In the genomic region with DNA sequence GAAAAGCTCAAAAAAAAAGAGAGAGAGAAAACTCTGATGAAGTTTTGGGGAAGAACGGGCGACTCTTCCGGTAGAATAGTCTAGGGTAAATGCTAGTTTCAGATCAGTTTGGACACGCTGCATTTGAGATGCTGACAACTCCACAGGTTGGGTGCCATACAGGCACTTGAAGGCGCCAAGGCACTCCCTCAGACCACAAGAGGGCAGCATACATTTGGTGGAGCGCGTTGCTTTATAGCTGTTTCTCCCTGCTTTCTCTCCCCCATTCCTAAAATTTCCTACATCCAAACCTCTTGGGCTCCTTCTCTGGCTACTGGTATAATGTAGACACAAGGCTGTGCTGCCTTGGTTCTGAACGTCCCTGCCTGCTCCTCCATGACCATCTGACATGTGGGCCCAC, we compare ENCODE assay signal across 9 mouse cellular contexts. TPM values are rescaled to one million over a fixed set of nuclear protein-coding genes. Genes with fewer than 3 reads are reported as not detected.
DNase-seq lines count a peak whose midpoint lies in the region; ATAC-seq and TF ChIP-seq lines count a peak whose summit lies in the region.
"Had no signal": no experiment of that assay in that cellular context is flagged by ENCODE, and none has a peak within 500 bp of the region (broad histone marks: within the 10 kb centered on the region; RNA-seq: fewer than 3 reads in every experiment).

No protein-coding gene starts in this region.

- H3K4me1 ChIP-seq in ES-Bruce4 (ENCODE audit: control insufficient read depth, insufficient read depth, low read length): no peaks in the 10 kb centered on the region
- peaks cover 3% of the 10 kb centered on the region; the same call in 1 of the 2 replicates for H3K4me1 ChIP-seq in bone marrow, adult 2 months (ENCODE audit: control insufficient read depth, insufficient read depth, low read length)
- H3K4me1 ChIP-seq in embryonic facial prominence, embryonic 15.5 days: peaks cover 45% of the 10 kb centered on the region
- H3K4me1 ChIP-seq in heart, postnatal 0 days (ENCODE audit: control insufficient read depth, insufficient read depth): peaks cover 18% of the 10 kb centered on the region
- peaks cover 17% of the 10 kb centered on the region for H3K4me1 ChIP-seq in liver, embryonic 16.5 days (ENCODE audit: control insufficient read depth, low read depth, low read length)
- peaks cover 33% of the 10 kb centered on the region for H3K4me1 ChIP-seq in neural tube, embryonic 12.5 days

- no peak for ATAC-seq in embryonic facial prominence, embryonic 15.5 days (ENCODE audit: insufficient number of reproducible peaks, low FRiP score, low TSS enrichment, low read depth)
- 0 out of 2 replicates have a peak, but pooled peaks have one; percentile 16 for ATAC-seq in heart, postnatal 0 days (ENCODE audit: insufficient read depth, low read depth)
- no peak for ATAC-seq in liver, embryonic 16.5 days (ENCODE audit: low read depth)
- no peak for ATAC-seq in neural tube, embryonic 12.5 days (ENCODE audit: low FRiP score, low read depth)

- H3K27ac ChIP-seq in ES-Bruce4 (ENCODE audit: insufficient read depth, low read length): no peak overlapping the region
- H3K27ac ChIP-seq in bone marrow, adult 2 months (ENCODE audit: control insufficient read depth, insufficient read depth, low read depth, low read length, poor library complexity): no peak overlapping the region
- H3K27ac ChIP-seq in embryonic facial prominence, embryonic 15.5 days (replicated peaks): no peak overlapping the region
- no peak overlapping the region for H3K27ac ChIP-seq in heart, postnatal 0 days (ENCODE audit: low read depth)
- H3K27ac ChIP-seq in liver, embryonic 16.5 days (ENCODE audit: low read length): no peak overlapping the region
- H3K27ac ChIP-seq in neural tube, embryonic 12.5 days: no peak overlapping the region

- peaks cover 7% of the 10 kb centered on the region; the same call in 1 of the 2 replicates for H3K36me3 ChIP-seq in ES-Bruce4 (ENCODE audit: control insufficient read depth, insufficient read depth, low read length, poor library complexity, severe bottlenecking)
- H3K36me3 ChIP-seq in embryonic facial prominence, embryonic 15.5 days: peaks cover 29% of the 10 kb centered on the region
- peaks cover 38% of the 10 kb centered on the region for H3K36me3 ChIP-seq in heart, postnatal 0 days (replicated peaks; ENCODE audit: control insufficient read depth, insufficient read depth, low read length)
- H3K36me3 ChIP-seq in liver, embryonic 16.5 days (ENCODE audit: control insufficient read depth, insufficient read depth): peaks cover 8% of the 10 kb centered on the region
- H3K36me3 ChIP-seq in neural tube, embryonic 12.5 days: peaks cover 44% of the 10 kb centered on the region

- no peak for TF ChIP-seq POLR2A in ES-Bruce4 (IDR thresholded peaks at IDR 0.05; ENCODE audit: insufficient read depth, low read length)
- TF ChIP-seq POLR2A in bone marrow, adult 2 months (IDR thresholded peaks at IDR 0.05; ENCODE audit: borderline replicate concordance, control insufficient read depth, low read depth, low read length): no peak

- H3K9ac ChIP-seq in ES-Bruce4 (ENCODE audit: low read depth, poor library complexity, severe bottlenecking): no peak overlapping the region
- no peak overlapping the region for H3K9ac ChIP-seq in embryonic facial prominence, embryonic 15.5 days
- H3K9ac ChIP-seq in heart, postnatal 0 days (replicated peaks; ENCODE audit: low read depth, low read length): no peak overlapping the region
- H3K9ac ChIP-seq in liver, embryonic 16.5 days (ENCODE audit: low read depth, low read length): no peak overlapping the region; the same call in 1 of the 2 replicates
- no peak overlapping the region for H3K9ac ChIP-seq in neural tube, embryonic 12.5 days

- no peak for TF ChIP-seq EP300 in ES-Bruce4 (IDR thresholded peaks at IDR 0.05; ENCODE audit: insufficient read depth, low read depth, low read length)
- TF ChIP-seq EP300 in heart, postnatal 0 days (IDR thresholded peaks at IDR 0.05; ENCODE audit: low read depth): no peak

- peak; percentile 88 for TF ChIP-seq CTCF in ES-Bruce4 (IDR thresholded peaks at IDR 0.05; ENCODE audit: low read depth, low read length)
- peak; percentile 80 for TF ChIP-seq CTCF in bone marrow, adult 2 months (IDR thresholded peaks at IDR 0.05; ENCODE audit: control insufficient read depth, insufficient read depth, low read length)
- peak; percentile 79 for TF ChIP-seq CTCF in heart, postnatal 0 days (IDR thresholded peaks at IDR 0.05; ENCODE audit: low read depth)

- peak; percentile 74 for DNase-seq in heart, postnatal 0 days (ENCODE audit: low spot score)
- DNase-seq in kidney, postnatal 14 days: peak; percentile 78
- peak; percentile 38 to 41 for DNase-seq in thymus, postnatal 36 days

- peak overlapping the region; percentile 92 for H3K4me2 ChIP-seq in embryonic facial prominence, embryonic 15.5 days (replicated peaks)
- H3K4me2 ChIP-seq in heart, postnatal 0 days (ENCODE audit: low read depth, low read length): peak overlapping the region; percentile 83
- peak overlapping the region; percentile 96 for H3K4me2 ChIP-seq in liver, embryonic 16.5 days (ENCODE audit: low read depth, low read length)
- peak overlapping the region; percentile 93 for H3K4me2 ChIP-seq in neural tube, embryonic 12.5 days (replicated peaks)

- H3K9me3 ChIP-seq in ES-Bruce4 (replicated peaks; ENCODE audit: control insufficient read depth, insufficient read depth, low read length, poor library complexity, severe bottlenecking): no peaks in the 10 kb centered on the region
- H3K9me3 ChIP-seq in embryonic facial prominence, embryonic 15.5 days (replicated peaks): no peaks in the 10 kb centered on the region
- no peaks in the 10 kb centered on the region for H3K9me3 ChIP-seq in heart, postnatal 0 days (replicated peaks; ENCODE audit: control insufficient read depth, low read length)
- H3K9me3 ChIP-seq in liver, embryonic 16.5 days (replicated peaks; ENCODE audit: control insufficient read depth, low read length): no peaks in the 10 kb centered on the region
- H3K9me3 ChIP-seq in neural tube, embryonic 12.5 days: no peaks in the 10 kb centered on the region

- H3K4me3 ChIP-seq in ES-Bruce4 (ENCODE audit: low read depth, low read length): no peak overlapping the region
- H3K4me3 ChIP-seq in bone marrow, adult 2 months (replicated peaks; ENCODE audit: control insufficient read depth, low read depth, low read length): no peak overlapping the region
- H3K4me3 ChIP-seq in embryonic facial prominence, embryonic 15.5 days (replicated peaks): peak overlapping the region; percentile 81
- peak overlapping the region; percentile 90; the same call in 1 of the 2 replicates for H3K4me3 ChIP-seq in heart, postnatal 0 days (ENCODE audit: low read depth, low read length)
- peak overlapping the region; percentile 88 for H3K4me3 ChIP-seq in liver, embryonic 16.5 days (ENCODE audit: low read depth, low read length)
- no peak overlapping the region for H3K4me3 ChIP-seq in neural tube, embryonic 12.5 days

- no peaks in the 10 kb centered on the region for H3K27me3 ChIP-seq in ES-Bruce4 (ENCODE audit: control insufficient read depth, insufficient read depth, low read length, poor library complexity, severe bottlenecking)
- H3K27me3 ChIP-seq in embryonic facial prominence, embryonic 15.5 days: no peaks in the 10 kb centered on the region
- H3K27me3 ChIP-seq in heart, postnatal 0 days (ENCODE audit: control insufficient read depth, insufficient read depth, low read length): no peaks in the 10 kb centered on the region
- no peaks in the 10 kb centered on the region for H3K27me3 ChIP-seq in liver, embryonic 16.5 days (ENCODE audit: control insufficient read depth, insufficient read depth, low read depth, low read length)
- H3K27me3 ChIP-seq in neural tube, embryonic 12.5 days (replicated peaks): no peaks in the 10 kb centered on the region

- WGBS in bone marrow, adult 2 months: 10% methylated on average over 8 of the region's 8 CpGs
- WGBS in embryonic facial prominence, embryonic 15.5 days: 9% methylated on average over 8 of the region's 8 CpGs
- 15% methylated on average over 8 of the region's 8 CpGs for WGBS in heart, postnatal 0 days
- WGBS in liver, embryonic 16.5 days (ENCODE audit: insufficient replicate concordance): 18% methylated on average over 8 of the region's 8 CpGs
- 15% methylated on average over 8 of the region's 8 CpGs for WGBS in neural tube, embryonic 12.5 days

RNA-seq across cellular contexts. Expression of gene Rpp25l, which starts 0.9 kb away (rescaled TPM):
- 23.5 and 23.8 TPM in 2 replicates for polyA plus RNA-seq in ES-Bruce4 (2011; ENCODE audit: insufficient read depth, insufficient read length, low read depth, missing spikeins)
- 30.1 and 37.2 TPM in 2 replicates for polyA plus RNA-seq in bone marrow, adult 2 months (2011; ENCODE audit: insufficient read depth, insufficient read length, low replicate concordance, missing spikeins)
- 70.0 and 79.8 TPM in 2 replicates for polyA plus RNA-seq in embryonic facial prominence, embryonic 15.5 days (2015; fragmentation: Nextera tagmentation; extraction: Ambion mirVana)
- 49.6 and 49.8 TPM in 2 replicates for total RNA-seq in heart, postnatal 0 days (2014; rRNA removed; ENCODE audit: low replicate concordance)
- 38.9 and 40.2 TPM in 2 replicates for polyA plus RNA-seq in heart, postnatal 0 days (2015; fragmentation: Nextera tagmentation; extraction: Ambion mirVana)
- polyA plus RNA-seq in liver, embryonic 16.5 days (2015; fragmentation: Nextera tagmentation; extraction: Ambion mirVana): 27.1 and 27.2 TPM in 2 replicates
- polyA plus RNA-seq in neural tube, embryonic 12.5 days (2016; fragmentation: Nextera tagmentation; extraction: Ambion mirVana): 65.9 and 66.9 TPM in 2 replicates

RNA-seq across cellular contexts. Expression of gene Dctn3, which starts 8.7 kb away (rescaled TPM):
- polyA plus RNA-seq in ES-Bruce4 (2011; ENCODE audit: insufficient read depth, insufficient read length, low read depth, missing spikeins): 65.1 and 67.6 TPM in 2 replicates
- polyA plus RNA-seq in bone marrow, adult 2 months (2011; ENCODE audit: insufficient read depth, insufficient read length, low replicate concordance, missing spikeins): 24.0 and 48.2 TPM in 2 replicates
- 139 and 146 TPM in 2 replicates for polyA plus RNA-seq in embryonic facial prominence, embryonic 15.5 days (2015; fragmentation: Nextera tagmentation; extraction: Ambion mirVana)
- 81.6 and 121 TPM in 2 replicates for total RNA-seq in heart, postnatal 0 days (2014; rRNA removed; ENCODE audit: low replicate concordance)
- polyA plus RNA-seq in heart, postnatal 0 days (2015; fragmentation: Nextera tagmentation; extraction: Ambion mirVana): 161 and 165 TPM in 2 replicates
- polyA plus RNA-seq in liver, embryonic 16.5 days (2015; fragmentation: Nextera tagmentation; extraction: Ambion mirVana): 56.9 and 62.0 TPM in 2 replicates
- polyA plus RNA-seq in neural tube, embryonic 12.5 days (2016; fragmentation: Nextera tagmentation; extraction: Ambion mirVana): 225 and 233 TPM in 2 replicates

RNA-seq across cellular contexts. Expression of gene Il11ra1, which starts 14.5 kb away (rescaled TPM):
- 4.5 and 4.7 TPM in 2 replicates for polyA plus RNA-seq in ES-Bruce4 (2011; ENCODE audit: insufficient read depth, insufficient read length, low read depth, missing spikeins)
- 77.3 and 83.6 TPM in 2 replicates for polyA plus RNA-seq in bone marrow, adult 2 months (2011; ENCODE audit: insufficient read depth, insufficient read length, low replicate concordance, missing spikeins)
- polyA plus RNA-seq in embryonic facial prominence, embryonic 15.5 days (2015; fragmentation: Nextera tagmentation; extraction: Ambion mirVana): 407 and 429 TPM in 2 replicates
- total RNA-seq in heart, postnatal 0 days (2014; rRNA removed; ENCODE audit: low replicate concordance): 77.1 and 110 TPM in 2 replicates
- polyA plus RNA-seq in heart, postnatal 0 days (2015; fragmentation: Nextera tagmentation; extraction: Ambion mirVana): 104 and 116 TPM in 2 replicates
- polyA plus RNA-seq in liver, embryonic 16.5 days (2015; fragmentation: Nextera tagmentation; extraction: Ambion mirVana): 42.3 and 45.4 TPM in 2 replicates
- 73.3 and 79.5 TPM in 2 replicates for polyA plus RNA-seq in neural tube, embryonic 12.5 days (2016; fragmentation: Nextera tagmentation; extraction: Ambion mirVana)

RNA-seq across cellular contexts. Expression of gene Arid3c, which starts 16.7 kb away (rescaled TPM):
- polyA plus RNA-seq in ES-Bruce4 (2011; ENCODE audit: insufficient read depth, insufficient read length, low read depth, missing spikeins): 0.64 and 0.69 TPM in 2 replicates
- polyA plus RNA-seq in bone marrow, adult 2 months (2011; ENCODE audit: insufficient read depth, insufficient read length, low replicate concordance, missing spikeins): not detected in 2 replicates
- 0.12 and 0.16 TPM in 2 replicates for polyA plus RNA-seq in embryonic facial prominence, embryonic 15.5 days (2015; fragmentation: Nextera tagmentation; extraction: Ambion mirVana)
- not detected in 2 replicates for total RNA-seq in heart, postnatal 0 days (2014; rRNA removed; ENCODE audit: low replicate concordance)
- polyA plus RNA-seq in heart, postnatal 0 days (2015; fragmentation: Nextera tagmentation; extraction: Ambion mirVana): not detected in 2 replicates
- polyA plus RNA-seq in liver, embryonic 16.5 days (2015; fragmentation: Nextera tagmentation; extraction: Ambion mirVana): not detected in 2 replicates
- 1.4 and 1.5 TPM in 2 replicates for polyA plus RNA-seq in neural tube, embryonic 12.5 days (2016; fragmentation: Nextera tagmentation; extraction: Ambion mirVana)
- polyA plus RNA-seq: gonadal fat pad, adult 2 months had no signal

RNA-seq across cellular contexts. Expression of gene Cntfr, which starts 17.4 kb away (rescaled TPM):
- 23.9 and 27.1 TPM in 2 replicates for polyA plus RNA-seq in ES-Bruce4 (2011; ENCODE audit: insufficient read depth, insufficient read length, low read depth, missing spikeins)
- polyA plus RNA-seq in bone marrow, adult 2 months (2011; ENCODE audit: insufficient read depth, insufficient read length, low replicate concordance, missing spikeins): not detected in 2 replicates
- polyA plus RNA-seq in embryonic facial prominence, embryonic 15.5 days (2015; fragmentation: Nextera tagmentation; extraction: Ambion mirVana): 16.2 and 19.0 TPM in 2 replicates
- total RNA-seq in heart, postnatal 0 days (2014; rRNA removed; ENCODE audit: low replicate concordance): 0.31 TPM in 1 of 2 replicates, not detected in the other
- 0.38 and 0.41 TPM in 2 replicates for polyA plus RNA-seq in heart, postnatal 0 days (2015; fragmentation: Nextera tagmentation; extraction: Ambion mirVana)
- polyA plus RNA-seq in liver, embryonic 16.5 days (2015; fragmentation: Nextera tagmentation; extraction: Ambion mirVana): 0.19 and 0.22 TPM in 2 replicates
- 32.8 and 36.4 TPM in 2 replicates for polyA plus RNA-seq in neural tube, embryonic 12.5 days (2016; fragmentation: Nextera tagmentation; extraction: Ambion mirVana)

Comparison
In these comparisons a context has a peak if more than half of its experiments do, and no peak if none do; other contexts are left out.
1. H3K4me3 ChIP-seq: peak in embryonic facial prominence, embryonic 15.5 days (single experiment), heart, postnatal 0 days (single experiment) and liver, embryonic 16.5 days (single experiment); none in ES-Bruce4 (single experiment), bone marrow, adult 2 months (single experiment) and neural tube, embryonic 12.5 days (single experiment).
2. Peak in every context shown above with its lines, with median percentiles within 50 percentile points of each other: CTCF ChIP-seq, H3K4me2 ChIP-seq and DNase-seq.